Mouse (Mus musculus) midbrain, embryonic 16.5 days (tissue): Measurements from ENCODE around the gene Olfr1358. TPM values are rescaled to one million over a fixed set of nuclear protein-coding genes. Genes with fewer than 3 reads are reported as not detected.

Source experiments
- ATAC-seq: fragments of 200-750 bp; cut with Nextera tagmentation; 2 replicates; pipeline ENCODE4 v1.8.0; 2017; ENCODE audit warnings: moderate TSS enrichment
- H3K27ac ChIP-seq: fragments of 300-500 bp; sonication (generic); 2 replicates; pipeline ENCODE4 v1.5.1; 2014; ENCODE audit warnings: mild to moderate bottlenecking, low read length, mixed read lengths
- H3K27me3 ChIP-seq: fragments of 300-500 bp; sonication (generic); 2 replicates; pipeline ENCODE4 v1.6.1; 2014; ENCODE audit warnings: low read depth, low read length, mixed read lengths; ENCODE audit not compliant: control insufficient read depth, insufficient read depth
- H3K36me3 ChIP-seq: fragments of 300-500 bp; sonication (generic); 2 replicates; pipeline ENCODE4 v1.6.1; 2014; ENCODE audit warnings: mild to moderate bottlenecking, low read length, moderate library complexity, mixed read lengths; ENCODE audit not compliant: control insufficient read depth, insufficient read depth
- H3K4me1 ChIP-seq: fragments of 300-500 bp; sonication (generic); 2 replicates; pipeline ENCODE4 v1.6.1; 2014; ENCODE audit warnings: mild to moderate bottlenecking, low read length, mixed read lengths; ENCODE audit not compliant: control insufficient read depth, insufficient read depth
- H3K4me2 ChIP-seq: fragments of 300-500 bp; sonication (generic); 2 replicates; pipeline ENCODE4 v1.6.1; 2014; ENCODE audit warnings: mild to moderate bottlenecking, low read length, mixed read lengths
- H3K4me3 ChIP-seq: fragments of 300-500 bp; sonication (generic); 2 replicates; pipeline ENCODE4 v1.5.1; 2014; ENCODE audit warnings: low read depth, mild to moderate bottlenecking, low read length, moderate library complexity, mixed read lengths
- H3K9ac ChIP-seq: fragments of 300-500 bp; sonication (generic); 2 replicates; pipeline ENCODE4 v1.6.1; 2014; ENCODE audit warnings: low read depth, low read length, mixed read lengths
- H3K9me3 ChIP-seq: fragments of 300-500 bp; sonication (generic); replicated peaks from 2 replicates; pipeline ENCODE4 v1.6.1; 2014; ENCODE audit warnings: mild to moderate bottlenecking, low read length, mixed read lengths; ENCODE audit not compliant: control insufficient read depth, poor library complexity, severe bottlenecking
- whole genome bisulfite sequencing: fragments of 180-500 bp; shearing (Covaris S2); extraction: QIAGEN DNeasy Blood & Tissue Kit; methylation state at CpG from one replicate; pipeline ENCODE4 v1.1.7; 2014; 5-methylcytosine and 5-hydroxymethylcytosine counted together
- microRNA-seq: library from miRNA; unstranded; fragments of <30 nt; microRNA quantifications from one replicate; pipeline ENCODE4, GENCODE M21; 2017
- polyA plus RNA-seq: library from polyadenylated mRNA; unstranded; fragments of >200 nt; fragmentation: Nextera tagmentation; extraction: Ambion mirVana; gene quantifications from 2 replicates; pipeline ENCODE4 v1.2.1, GENCODE M21; 2015

Olfr1358 gene
- polyA plus RNA-seq, 1 experiment from 2014 or later, result not detected

GRCm38 (mm10) chr10:78525511-78525910 lies 8.3 kb downstream of the Olfr1358 start:
- Histone ChIP-seq H3K4me1 (no peaks in the 10 kb centered on the region), H3K4me3 (no peak overlapping the region), H3K9me3 (no peaks in the 10 kb centered on the region), H3K4me2 (no peak overlapping the region), H3K27ac (no peak overlapping the region), H3K27me3 (no peaks in the 10 kb centered on the region), H3K9ac (no peak overlapping the region), H3K36me3 (no peaks in the 10 kb centered on the region)
- ATAC-seq, result no peak
- WGBS, result 58% methylated on average over 4 of the region's 4 CpGs

GRCm38 (mm10) chr10:78540943-78541342 lies 23.7 kb downstream of the Olfr1358 start:
- Histone ChIP-seq H3K4me3 (no peak overlapping the region), H3K27me3 (no peaks in the 10 kb centered on the region), H3K9ac (no peak overlapping the region), H3K36me3 (no peaks in the 10 kb centered on the region), H3K4me1 (no peaks in the 10 kb centered on the region), H3K9me3 (no peaks in the 10 kb centered on the region), H3K27ac (no peak overlapping the region), H3K4me2 (no peak overlapping the region)
- WGBS, result 71% methylated on average over 2 of the region's 2 CpGs
- ATAC-seq, result no peak

- no peaks in the 10 kb centered on the region for H3K4me1 ChIP-seq
- H3K4me3 ChIP-seq, result no peak overlapping the region
- 83% methylated on average over 1 of the region's 1 CpGs for WGBS
- no peak overlapping the region for H3K27ac ChIP-seq
- H3K9me3 ChIP-seq, result no peaks in the 10 kb centered on the region
- H3K36me3 ChIP-seq, result no peaks in the 10 kb centered on the region
- H3K4me2 ChIP-seq, result no peak overlapping the region
- no peaks in the 10 kb centered on the region for H3K27me3 ChIP-seq
- ATAC-seq, result no peak
- no peak overlapping the region for H3K9ac ChIP-seq
These were observed 47.8 kb downstream of the Olfr1358 start for GRCm38 (mm10) chr10:78565070-78565469.

- no peak for ATAC-seq
- WGBS, result 78% methylated on average over 3 of the region's 3 CpGs
- no peak overlapping the region for H3K9ac ChIP-seq
- no peak overlapping the region for H3K4me3 ChIP-seq
- no peaks in the 10 kb centered on the region for H3K36me3 ChIP-seq
- no peaks in the 10 kb centered on the region for H3K4me1 ChIP-seq
- H3K9me3 ChIP-seq, result no peaks in the 10 kb centered on the region
- H3K4me2 ChIP-seq, result no peak overlapping the region
- H3K27me3 ChIP-seq, result no peaks in the 10 kb centered on the region
- no peak overlapping the region for H3K27ac ChIP-seq
These were observed 52.0 kb downstream of the Olfr1358 start for GRCm38 (mm10) chr10:78569191-78569590.

- 63% methylated on average over 3 of the region's 3 CpGs for WGBS
- H3K4me1 ChIP-seq, result no peaks in the 10 kb centered on the region
- no peak overlapping the region for H3K9ac ChIP-seq
- H3K4me3 ChIP-seq, result no peak overlapping the region
- H3K9me3 ChIP-seq, result no peaks in the 10 kb centered on the region
- H3K27me3 ChIP-seq, result no peaks in the 10 kb centered on the region
- H3K4me2 ChIP-seq, result no peak overlapping the region
- no peaks in the 10 kb centered on the region for H3K36me3 ChIP-seq
- H3K27ac ChIP-seq, result no peak overlapping the region
- ATAC-seq, result no peak
These were observed 52.5 kb downstream of the Olfr1358 start for GRCm38 (mm10) chr10:78569686-78570085.

Small RNA genes lying within 50 kb of the gene (microRNA-seq; reads per million reads assigned to microRNA genes)
- not detected for gene Gm27541

Other genes starting within 250 kb of the Olfr1358 start
- gene Agpat3, start 164.9 kb upstream of the Olfr1358 start, polyA plus RNA-seq, result 61.4 and 66.3 TPM in 2 replicates
- 406 and 431 TPM in 2 replicates for gene Rrp1, start 104.4 kb upstream of the Olfr1358 start, polyA plus RNA-seq
- gene Cstb, start 91.8 kb upstream of the Olfr1358 start, polyA plus RNA-seq, result 90.7 and 94.6 TPM in 2 replicates
- 47.4 and 58.8 TPM in 2 replicates for gene Pdxk, start 52.5 kb upstream of the Olfr1358 start, polyA plus RNA-seq
- gene Ilvbl, start 56.9 kb downstream of the Olfr1358 start, polyA plus RNA-seq, result 66.1 and 81.4 TPM in 2 replicates
- 2.9 and 3.0 TPM in 2 replicates for gene Syde1, start 74.5 kb downstream of the Olfr1358 start, polyA plus RNA-seq
- not detected in 2 replicates for gene Olfr1357, start 100.6 kb downstream of the Olfr1358 start, polyA plus RNA-seq
- gene Casp14, start 200.9 kb downstream of the Olfr1358 start, polyA plus RNA-seq, result not detected in 2 replicates
- 0.32 and 0.65 TPM in 2 replicates for gene Ccdc105, start 235.6 kb downstream of the Olfr1358 start, polyA plus RNA-seq